Mouse (Mus musculus): Measurements from ENCODE around the gene Kif26a.

Gene Kif26a

DNA sequence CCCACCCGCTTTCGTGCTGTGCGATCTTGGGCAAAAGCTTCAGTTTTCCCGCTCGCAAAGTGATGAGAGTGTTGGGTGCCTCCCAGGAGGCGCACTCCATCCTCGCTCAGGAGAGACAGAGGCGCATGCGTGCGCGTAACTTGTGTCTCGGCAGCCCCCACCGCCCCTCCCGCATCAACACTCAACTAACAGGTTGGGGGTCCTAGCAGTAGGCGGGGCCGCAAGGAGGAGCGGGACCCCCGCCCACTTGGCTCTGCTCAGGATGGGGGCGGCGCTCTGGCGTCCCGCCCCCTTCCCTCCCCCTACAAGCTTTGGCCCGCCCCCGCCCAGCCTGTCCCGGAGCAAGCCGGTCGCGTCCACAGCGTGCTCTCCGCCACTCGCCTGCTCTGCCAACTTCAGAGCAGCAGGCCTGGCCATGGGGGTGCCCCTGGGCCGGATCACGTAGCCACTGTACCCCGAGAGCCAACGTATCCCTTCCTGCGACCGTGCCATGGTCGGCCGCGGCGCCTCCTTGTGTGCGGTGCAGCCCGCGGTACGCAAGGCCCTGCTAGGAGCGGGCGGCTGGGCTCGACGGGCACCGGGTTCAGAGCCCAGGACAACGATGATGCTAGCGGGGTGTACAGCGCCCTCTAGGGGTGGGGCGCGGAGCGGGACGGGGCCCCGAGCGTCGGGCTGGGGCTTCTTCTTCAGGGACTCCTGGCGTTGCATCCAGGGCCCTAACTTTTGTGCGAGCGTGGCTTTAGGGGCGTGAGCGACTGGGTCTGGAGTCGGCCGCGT is at the start of gene Kif26a:
TSS of gene Kif26a (plus strand) at position 334 of the 777 bp plus-strand sequence.
- DNase-seq = no peak

DNA sequence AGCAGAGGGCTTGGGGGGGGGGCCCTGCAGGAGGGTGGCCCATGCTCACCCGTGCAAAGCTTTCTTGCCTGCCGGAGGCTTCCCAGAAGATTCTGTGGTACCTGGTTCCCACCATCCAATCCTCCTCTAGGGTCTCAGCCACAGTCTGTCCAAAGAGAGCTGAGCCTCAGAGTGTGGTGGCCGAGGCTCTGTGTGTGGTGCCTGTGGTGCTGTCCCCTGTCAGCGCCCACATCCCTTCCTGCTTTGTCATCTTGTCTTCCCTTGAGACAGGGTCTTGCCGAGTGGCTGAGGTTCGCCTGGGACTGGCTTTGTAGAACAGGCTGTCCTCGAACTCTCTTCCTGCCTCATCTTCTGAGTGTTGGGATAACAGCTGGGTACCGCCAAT is 49.3 kb upstream of the Kif26a start:
- DNase-seq = no peak

DNA sequence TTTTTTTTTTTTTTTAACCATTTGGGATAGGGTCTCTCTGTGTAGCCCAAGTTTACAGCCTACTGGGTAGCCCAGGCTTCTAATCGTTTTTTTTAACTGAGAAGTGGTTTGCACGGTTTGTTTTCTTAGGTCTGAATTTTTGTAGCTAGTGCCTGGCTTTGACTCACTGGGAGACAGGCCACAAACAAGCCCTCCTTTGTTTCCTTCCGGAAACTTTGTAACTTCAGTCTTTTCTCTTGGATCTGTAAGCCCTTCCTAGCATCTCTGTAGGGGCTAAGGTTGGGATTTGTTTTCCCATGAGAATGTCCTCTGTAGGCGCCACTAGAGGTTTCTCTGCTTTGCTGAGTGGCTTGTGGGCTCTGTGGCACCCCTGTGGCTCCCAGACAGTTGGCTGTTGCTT is 45.9 kb upstream of the Kif26a start:
- DNase-seq = no peak

DNA sequence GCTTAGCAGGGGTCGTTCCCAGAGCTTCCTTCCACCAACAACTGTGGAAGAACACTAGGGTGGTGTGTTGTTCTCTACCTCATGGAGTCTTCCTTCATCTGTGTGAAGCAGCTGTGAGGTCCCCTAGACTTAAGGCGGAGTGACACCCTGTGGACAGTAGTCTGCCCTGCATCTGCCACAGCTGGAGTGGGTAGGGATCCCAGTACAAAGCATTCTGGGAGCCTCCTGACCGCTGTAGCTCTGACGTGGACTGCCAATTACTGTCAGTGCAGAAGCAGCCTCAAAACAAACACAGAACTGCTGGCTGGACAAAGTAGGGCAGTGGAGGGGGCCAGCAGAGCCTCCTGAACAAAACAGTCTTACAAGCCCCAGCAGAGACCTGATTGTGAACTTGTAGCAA is 45.0 kb upstream of the Kif26a start:
- DNase-seq = no peak

DNA sequence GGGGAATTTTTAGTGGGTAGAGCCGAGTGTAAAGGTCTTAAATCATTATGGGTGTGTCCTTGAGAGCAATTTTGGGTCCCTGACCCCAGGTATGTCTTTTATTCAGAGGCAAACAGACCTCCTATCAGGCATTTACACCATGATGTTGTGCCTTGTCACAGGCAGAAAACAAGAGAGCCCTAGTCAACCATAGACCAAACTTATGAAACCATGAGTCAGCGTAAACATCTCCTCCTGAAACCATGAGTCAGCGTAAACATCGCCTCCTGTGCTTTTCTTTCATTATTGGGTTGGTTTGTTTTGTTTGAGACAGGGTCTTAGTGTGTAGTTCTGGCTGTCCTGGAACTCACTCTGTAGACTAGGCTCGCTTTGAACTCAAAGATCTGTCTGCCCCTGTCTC is 42.8 kb upstream of the Kif26a start:
- no peak for DNase-seq

DNA sequence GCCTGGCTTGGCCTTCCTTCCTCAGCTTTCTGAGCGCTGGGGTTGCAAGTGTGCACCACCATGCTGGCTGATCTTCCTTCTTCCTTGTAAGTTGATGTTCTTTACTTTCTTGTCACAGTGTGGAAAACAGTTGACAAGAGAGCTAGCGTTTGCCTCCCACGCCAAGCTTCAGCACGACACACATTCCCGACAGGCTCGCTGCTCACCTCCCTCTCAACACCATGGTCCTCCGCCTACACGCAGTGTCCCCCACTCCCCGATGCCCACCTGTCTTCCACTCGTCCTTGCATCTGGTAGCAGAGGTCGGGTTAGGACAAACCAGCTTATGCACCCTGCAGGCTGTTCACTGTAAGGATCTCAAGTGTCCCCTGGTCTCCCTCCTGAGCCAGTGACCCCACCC is 41.1 kb upstream of the Kif26a start:
- DNase-seq = no peak

DNA sequence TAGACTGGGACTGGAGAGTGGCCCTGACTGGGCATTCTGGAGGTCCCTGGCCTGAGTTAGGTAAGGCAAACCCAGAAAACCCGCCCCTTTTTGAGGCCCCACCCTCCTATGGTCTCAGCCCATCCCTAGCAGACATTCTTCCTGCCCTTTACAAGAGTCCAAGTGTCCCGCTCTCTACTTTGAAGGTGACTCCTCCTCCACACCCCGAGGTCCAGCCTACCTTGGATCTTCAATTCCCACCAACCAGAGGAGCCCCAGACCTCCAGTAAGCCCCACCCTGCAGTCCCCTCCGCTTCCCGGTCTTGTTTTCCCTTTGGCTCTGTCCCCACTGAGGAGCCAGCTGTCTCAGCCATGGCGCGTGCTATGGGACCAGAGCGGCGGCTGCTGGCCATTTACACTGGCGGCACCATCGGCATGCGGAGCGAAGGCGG is 39.5 kb upstream of the Kif26a start, which contains the start of gene Aspg:
TSS of gene Aspg (plus strand) at position 139 of the 431 bp plus-strand sequence.
- no peak for DNase-seq

DNA sequence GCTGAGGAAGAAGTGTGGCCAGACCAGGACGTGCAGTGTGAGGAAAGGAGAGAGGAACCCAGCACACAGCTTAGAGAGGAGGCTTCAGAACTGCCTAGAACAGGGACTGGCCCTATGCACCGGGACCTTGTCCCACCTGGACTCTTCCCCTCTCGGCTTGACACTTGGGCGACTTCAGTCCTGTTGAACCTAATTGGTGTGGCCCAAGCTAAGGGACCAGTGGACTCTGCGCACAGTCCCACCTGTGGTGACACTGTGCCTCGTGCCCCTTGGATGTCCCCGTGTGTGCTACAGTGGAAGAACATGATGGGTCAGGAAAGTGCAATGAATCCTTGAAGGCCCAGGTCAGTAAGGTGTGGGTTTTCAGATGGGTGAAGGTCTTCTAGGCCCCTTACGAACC is 38.3 kb upstream of the Kif26a start:
- DNase-seq = no peak

DNA sequence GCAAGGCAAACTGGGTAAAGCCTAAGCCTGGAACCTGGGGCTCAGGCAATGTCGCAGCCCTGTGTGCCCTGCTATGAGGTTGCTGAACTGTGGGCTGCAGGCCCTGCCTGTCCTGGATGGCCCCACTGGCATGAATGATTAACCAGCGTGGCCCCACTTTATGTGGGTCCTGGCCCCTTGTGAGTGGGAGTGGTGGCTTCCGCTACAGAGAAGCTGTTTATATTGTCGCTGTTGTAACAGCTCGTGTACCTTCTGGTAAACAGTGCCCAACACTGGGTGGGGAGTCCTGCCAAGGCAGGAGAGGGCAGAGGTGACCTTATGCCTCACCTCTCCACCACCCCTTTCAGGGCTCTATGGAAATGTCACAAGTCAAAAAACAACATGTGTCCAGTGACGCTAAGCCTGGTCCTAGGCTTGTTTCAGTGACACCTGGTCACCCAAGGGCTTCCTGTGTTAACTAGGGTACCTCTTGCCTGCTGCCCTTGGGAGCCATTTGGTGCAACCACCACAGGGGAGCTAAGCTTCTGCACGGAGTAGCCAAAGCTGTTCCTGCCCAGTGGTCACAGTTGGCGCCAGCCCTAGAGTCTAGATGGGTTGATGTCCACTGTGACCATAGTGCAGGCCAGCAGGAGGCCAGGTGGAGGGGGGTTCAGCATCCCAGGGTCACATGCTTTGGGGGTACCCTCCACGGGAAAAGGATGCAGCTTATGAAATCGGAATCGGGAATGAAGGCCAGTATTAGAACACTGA is 37.1 kb upstream of the Kif26a start:
- no peak for DNase-seq

DNA sequence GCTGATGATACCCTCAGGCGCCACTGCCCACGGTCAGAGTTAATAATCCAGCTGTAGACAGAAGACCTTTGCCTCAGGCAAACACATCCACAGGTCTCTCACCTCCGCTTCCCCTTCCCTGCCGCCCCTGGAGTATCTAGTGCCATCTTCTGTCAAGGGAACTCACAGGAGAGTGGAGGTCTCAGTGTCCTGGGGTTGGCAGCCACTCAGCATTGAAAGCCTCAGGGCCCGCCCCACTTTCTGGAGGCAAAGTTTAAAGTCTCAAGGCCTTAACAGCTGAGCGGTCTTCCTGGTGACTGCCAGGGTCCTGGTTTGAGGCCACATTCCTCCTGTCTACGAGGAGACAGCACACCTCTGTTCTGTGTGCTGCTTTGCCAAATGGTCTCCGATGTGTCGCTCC is 36.3 kb upstream of the Kif26a start:
- DNase-seq = no peak

DNA sequence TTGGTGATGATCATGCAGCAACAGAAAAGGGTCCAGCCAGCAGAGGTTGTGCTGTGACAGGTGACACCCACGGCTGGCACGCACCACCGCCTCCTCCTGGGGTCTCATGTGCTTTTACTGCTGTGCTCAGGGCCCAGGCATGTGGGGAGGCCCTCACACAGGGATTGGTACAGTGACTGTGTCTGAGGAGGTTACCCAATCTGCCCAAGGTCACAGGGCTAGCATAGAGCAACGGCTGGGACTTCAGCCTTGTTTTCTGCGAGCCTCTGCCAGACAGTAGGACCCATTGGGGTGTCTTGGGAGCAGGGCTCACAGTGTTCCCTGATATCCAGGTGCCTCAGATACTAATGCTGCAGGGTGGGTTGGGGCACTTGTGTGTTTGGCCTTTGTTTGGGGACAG is 34.7 kb upstream of the Kif26a start:
- DNase-seq = no peak

DNA sequence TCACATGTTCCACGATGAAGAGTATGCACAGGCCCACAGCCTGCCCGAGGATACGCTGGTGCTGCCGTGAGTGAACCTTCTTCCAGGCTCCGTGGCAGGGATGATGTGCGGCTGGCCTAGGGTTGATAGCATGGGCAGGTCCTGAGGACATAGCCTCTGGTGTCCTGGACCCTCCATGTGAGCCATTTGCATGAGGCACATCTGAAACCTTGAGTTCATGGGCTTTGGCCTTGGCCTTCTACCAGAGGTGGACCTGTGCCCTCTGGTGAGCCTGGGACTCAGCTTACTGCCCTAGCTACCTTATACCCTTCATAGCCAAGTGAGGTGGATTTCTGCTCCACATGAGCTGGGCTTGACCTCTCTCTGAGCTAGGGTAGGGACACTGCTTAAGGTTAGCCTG is 33.8 kb upstream of the Kif26a start:
- no peak for DNase-seq

DNA sequence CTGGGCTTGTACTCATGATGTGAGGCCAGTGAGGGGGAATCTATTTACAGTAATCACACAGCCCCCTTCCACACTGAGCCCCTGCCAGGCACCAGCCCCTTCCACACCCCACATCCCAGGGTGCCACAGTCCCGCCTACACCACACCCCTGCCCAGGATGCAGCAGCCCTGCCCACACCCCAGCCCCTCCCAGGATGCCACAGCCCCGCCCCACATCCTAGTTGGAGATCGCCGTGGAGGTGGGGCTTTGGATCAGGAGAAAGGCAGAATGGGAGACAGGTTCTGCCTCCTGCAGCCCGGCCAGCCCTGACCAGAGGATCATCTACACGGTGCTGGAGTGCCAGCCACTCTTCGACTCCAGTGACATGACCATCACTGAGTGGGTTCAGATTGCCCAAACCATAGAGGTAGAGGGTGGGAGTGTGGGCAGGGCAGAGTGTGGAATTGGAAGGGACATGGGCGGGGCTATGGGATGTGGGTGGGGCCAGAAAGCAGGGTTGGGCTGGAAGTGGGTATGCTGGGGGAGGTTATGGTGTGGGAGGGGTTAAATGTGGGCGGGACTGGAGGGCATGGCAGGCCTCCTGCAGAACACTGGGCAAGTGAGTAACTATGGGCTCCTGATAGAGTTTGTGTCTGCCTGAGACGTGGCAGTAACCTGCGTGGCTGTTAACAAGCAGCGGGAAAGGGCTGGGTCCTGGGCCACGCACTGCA is 33.2 kb upstream of the Kif26a start:
- DNase-seq = no peak

DNA sequence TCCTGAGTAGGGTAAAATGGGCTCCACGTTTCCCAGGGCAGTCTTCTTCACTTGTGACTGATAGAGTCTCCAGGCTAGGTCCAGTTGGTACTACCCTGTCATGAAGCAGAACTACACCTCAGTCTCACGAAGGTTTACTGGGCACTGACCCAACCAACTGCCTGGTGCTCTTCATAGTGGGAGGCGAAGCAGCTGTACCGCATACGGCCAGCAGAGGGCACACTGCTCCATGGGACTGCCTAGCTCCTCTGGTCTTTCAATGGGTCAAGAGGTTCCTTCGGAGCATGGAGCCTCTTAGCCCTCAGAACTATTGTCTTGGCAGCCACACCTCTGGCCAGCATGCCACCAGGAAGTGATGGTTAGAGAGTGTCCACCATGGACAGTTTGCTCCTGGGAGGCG is 32.3 kb upstream of the Kif26a start:
- DNase-seq = peak; percentile 69

DNA sequence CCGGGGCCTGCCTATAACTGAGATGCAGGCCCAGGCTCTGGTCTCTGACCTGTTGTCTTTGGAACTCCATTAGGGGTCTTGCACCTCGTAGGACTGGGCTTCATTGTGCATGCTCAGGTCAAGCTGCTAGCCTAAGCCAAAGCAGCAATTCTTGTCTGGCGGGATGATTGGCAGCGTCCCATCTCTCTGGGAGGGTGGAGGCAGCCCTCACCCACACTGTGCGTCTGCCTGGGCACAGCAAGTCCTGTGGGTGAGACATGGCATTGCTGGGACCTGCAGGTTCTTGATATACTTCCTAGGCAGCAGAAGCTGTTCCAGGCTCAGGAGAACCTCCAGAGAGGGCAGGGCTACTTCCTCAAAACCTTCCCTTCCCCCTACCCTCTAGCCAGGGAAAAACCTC is 29.0 kb upstream of the Kif26a start:
- no peak for DNase-seq

DNA sequence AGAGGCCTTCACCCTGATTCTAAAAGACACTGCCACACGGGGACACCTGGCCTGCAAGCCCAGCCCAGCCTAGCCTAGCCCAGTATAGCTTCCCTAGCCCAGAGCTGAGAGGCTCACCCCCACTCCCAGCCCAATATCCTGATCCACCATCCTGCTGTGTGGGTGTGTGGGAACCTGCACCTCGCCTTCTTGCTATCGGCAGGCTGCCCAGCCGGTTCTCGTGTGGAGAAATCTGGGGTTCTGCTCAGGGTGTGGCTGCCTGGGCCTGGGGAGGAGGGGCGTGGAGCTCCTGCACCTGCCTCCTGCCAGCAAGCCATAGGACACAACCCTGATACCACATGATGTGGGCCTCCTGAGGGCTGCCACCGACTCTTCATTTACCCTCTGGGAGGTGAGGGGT is 28.4 kb upstream of the Kif26a start:
- no peak for DNase-seq

DNA sequence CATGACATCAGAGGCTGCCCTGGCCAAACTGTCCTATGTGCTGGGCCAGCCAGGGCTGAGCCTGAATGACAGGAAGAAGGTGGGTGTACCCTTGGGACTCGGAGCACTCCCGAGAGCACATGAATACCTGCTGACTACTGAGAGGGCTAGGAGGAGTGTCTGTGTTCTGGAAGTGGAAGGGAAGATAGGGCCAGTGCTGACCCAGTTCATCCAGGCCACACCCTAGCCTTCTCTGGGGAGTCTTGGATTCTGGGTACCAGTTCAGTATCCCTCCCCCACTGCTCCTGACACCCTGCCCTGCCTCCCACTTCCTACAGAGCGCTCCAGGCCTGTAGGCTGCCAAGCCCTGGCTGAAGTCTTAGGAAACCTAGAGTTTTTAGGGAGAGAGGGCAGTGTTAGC is 24.8 kb upstream of the Kif26a start:
- DNase-seq = no peak

DNA sequence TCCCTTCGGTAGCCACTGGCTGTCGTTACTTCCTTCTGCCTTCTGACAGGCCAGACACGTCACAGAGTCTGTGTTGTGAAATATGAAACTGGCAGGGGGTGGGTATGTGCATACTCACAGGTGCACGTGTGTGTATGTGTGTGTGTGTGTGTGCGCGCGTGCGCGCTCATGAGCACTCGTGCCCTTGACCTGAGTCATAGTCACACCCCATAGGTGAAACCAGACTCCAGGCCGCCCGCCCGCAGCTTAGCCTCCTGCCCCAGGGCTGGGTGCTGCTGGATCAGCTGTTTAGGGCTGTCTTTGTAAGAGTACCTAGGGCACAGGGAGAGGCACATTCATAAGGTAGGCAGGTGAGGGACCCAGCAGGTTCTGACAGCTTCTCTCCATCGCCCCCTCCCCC is 20.1 kb upstream of the Kif26a start:
- no peak for DNase-seq

DNA sequence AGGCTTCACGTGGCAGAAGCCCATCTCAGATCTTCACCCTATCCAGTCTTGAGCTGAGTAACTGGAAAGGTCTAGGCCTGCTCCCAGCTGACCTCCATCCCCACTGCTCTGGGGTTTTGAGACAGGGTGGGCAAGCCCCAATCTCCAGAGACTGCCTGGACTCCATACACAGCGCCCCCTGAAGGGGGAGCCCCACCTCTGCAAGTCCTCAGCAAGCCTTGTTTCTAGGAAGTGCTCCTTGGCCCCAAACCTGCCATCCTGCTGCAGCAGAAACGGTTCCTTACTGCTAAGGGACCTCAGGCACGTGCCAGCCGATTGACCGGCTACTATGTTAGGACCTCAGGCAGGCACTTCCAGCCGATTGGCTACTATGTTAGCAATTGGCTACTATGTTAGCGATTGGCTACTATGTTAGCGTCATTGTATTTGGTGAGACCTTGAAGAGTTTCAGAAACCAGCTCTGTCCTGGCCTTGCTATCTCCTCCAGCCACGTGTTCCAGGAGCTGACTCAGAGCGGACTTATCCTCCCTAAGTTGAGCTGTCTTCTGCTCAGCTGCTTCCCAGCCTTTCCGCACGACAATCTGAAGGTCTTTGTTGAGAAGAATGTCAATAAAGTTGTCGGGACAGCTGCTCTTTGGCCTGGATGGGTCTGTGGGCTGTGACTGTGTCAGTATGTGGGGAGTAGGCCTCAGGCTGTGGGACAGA is 18.9 kb upstream of the Kif26a start:
- no peak for DNase-seq

DNA sequence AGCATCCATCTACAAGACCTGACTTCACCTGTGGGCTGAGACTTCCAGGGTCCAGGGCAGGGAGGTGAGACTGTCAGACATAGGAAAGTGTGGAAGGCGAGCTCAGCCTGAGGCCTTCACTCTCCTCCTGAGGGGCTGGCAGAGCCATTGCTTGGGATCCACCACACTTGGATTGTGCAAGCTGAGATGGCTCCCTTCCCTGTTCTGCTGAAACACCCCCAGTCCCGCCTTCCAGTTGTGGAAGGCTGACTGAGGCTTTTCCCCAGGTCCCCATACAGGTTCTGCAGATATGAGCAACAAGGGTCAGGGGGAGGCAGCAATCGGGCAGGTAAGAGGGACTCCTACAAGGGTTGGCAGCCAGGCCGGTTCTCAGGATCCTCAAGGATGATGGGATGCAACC is 17.5 kb upstream of the Kif26a start:
- DNase-seq = no peak

DNA sequence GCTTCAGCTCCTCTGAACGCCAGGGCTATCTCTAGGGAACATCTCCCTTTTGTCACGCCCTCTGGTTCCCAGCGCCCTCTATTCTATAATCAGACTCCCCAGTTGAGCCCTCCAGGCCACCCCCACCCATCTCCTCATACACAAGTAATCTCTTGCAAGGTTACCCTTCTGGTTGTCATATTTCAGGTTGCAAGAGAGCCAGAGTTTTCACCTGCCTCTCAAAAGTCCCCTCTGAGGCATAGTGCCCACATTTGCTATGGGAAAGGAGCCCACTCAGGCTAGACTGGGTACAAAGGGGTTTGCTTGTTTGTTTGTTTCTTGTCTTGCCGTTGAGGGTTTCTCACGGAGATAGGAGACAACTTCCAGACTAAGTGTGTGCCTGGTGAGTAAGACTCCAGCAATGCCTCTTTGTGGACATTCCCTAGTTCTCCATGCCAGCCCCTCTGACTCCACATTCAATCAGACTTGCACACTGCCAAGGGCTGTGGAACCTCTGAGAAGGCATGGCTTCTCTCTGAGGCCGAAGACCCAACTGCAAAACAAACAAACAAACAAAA is 16.6 kb upstream of the Kif26a start:
- no peak for DNase-seq

DNA sequence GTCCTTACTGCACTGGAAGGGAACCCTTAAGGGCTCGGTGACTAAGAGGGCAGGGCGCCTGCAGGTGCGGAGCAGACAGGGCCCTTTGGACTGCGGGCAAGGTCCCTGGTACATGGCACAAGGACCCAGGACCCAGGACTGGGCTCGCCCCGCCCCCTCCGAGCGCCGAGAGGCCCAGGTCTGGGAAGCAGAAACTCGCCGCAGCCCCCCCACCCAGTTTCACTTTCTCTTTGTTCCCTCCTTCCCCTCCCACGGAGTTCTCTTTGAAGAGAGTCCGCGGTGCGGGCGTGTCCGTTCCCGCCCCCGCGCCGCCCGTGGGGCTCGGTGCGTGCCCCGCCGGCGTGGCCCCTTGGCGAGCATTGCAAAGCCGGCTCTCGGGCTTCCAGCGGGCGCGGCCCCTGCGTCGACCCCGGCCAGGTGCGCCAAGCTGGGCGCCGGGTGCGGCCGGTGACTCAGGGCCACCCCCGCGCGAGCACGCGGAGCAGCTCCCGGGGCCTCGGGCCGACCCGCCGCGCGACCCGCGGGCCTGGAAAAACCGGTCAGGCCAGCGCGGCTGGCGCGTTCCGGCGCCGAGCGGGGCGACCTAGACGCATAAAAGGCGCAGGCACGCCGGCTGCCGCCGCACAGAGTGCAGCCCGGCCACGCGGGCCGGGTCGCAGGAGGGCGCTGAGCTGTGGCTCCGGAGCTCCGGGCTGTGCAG is 15.7 kb upstream of the Kif26a start:
- DNase-seq = no peak

Data from cerebellum, adult 8-10 months (tissue).